Comparison of ENCODE assay signal across 8 mouse cellular contexts in genomic region chr8:122611295-122612133, GRCm38 (mm10). TPM values are rescaled to one million over a fixed set of nuclear protein-coding genes. Genes with fewer than 3 reads are reported as not detected.
DNase-seq lines count a peak whose midpoint lies in the region; ATAC-seq and TF ChIP-seq lines count a peak whose summit lies in the region.

Galns (minus strand) TSS chr8:122611463.
Trappc2l (plus strand) TSS chr8:122611640.

- DNase-seq in G1E (ENCODE audit: low spot score): peak; percentile 86
- DNase-seq in cerebellum, adult 18-20 months: peak; percentile 96 to 98
- peak; percentile 94 to 96 for DNase-seq in heart, postnatal 36 days
- DNase-seq in layer of hippocampus, adult 2 months (ENCODE audit: low spot score in 2 of 2): peak; percentile 92 to 96
- DNase-seq in lung, embryonic 14.5 days: peak; percentile 100
- peak; percentile 96 for DNase-seq in thymus, adult 2 months

- WGBS in forebrain, embryonic 16.5 days: under 1% methylated on average over 46 of the region's 57 CpGs
- under 1% methylated on average over 57 of the region's 57 CpGs for WGBS in lung, embryonic 14.5 days
- WGBS in olfactory bulb, adult 2 months: under 1% methylated on average over 57 of the region's 57 CpGs
- WGBS in thymus, adult 2 months: under 1% methylated on average over 57 of the region's 57 CpGs

- intact Hi-C loops in heart, postnatal 36 days (cut with DNase I): loop anchor here (2.0 kb wide), 1 partner anchor 37 kb away; no protein-coding TSS in a partner anchor

- H3K27ac ChIP-seq in forebrain, embryonic 16.5 days (ENCODE audit: low read length): peak within 1 kb of the TSS; percentile 83
- H3K27ac ChIP-seq in layer of hippocampus, adult 2 months: peak within 1 kb of the TSS; percentile 96
- H3K27ac ChIP-seq in lung, embryonic 14.5 days (ENCODE audit: low read depth): peak within 1 kb of the TSS; percentile 77; the same call in 1 of the 2 replicates
- peak within 1 kb of the TSS; percentile 26 for H3K27ac ChIP-seq in olfactory bulb, adult 2 months (ENCODE audit: insufficient read depth, low read depth, low read length)
- peak within 1 kb of the TSS; percentile 66; the same call in 1 of the 2 replicates for H3K27ac ChIP-seq in thymus, adult 2 months (ENCODE audit: control insufficient read depth, insufficient read depth, low read length)

- peaks cover 20% of the 10 kb centered on the region for H3K4me1 ChIP-seq in G1E (ENCODE audit: insufficient read depth, low read depth, low read length)
- H3K4me1 ChIP-seq in forebrain, embryonic 16.5 days (replicated peaks; ENCODE audit: control insufficient read depth, insufficient read depth, low read length): peaks cover 16% of the 10 kb centered on the region
- H3K4me1 ChIP-seq in lung, embryonic 14.5 days (ENCODE audit: insufficient read depth): peaks cover 8% of the 10 kb centered on the region; the same call in 1 of the 2 replicates
- H3K4me1 ChIP-seq in olfactory bulb, adult 2 months (ENCODE audit: control insufficient read depth, insufficient read depth, low read length): peaks cover 11% of the 10 kb centered on the region; the same call in 1 of the 2 replicates
- H3K4me1 ChIP-seq in thymus, adult 2 months (replicated peaks; ENCODE audit: control insufficient read depth, insufficient read depth, low read length): peaks cover 2% of the 10 kb centered on the region; the same call in 1 of the 2 replicates

- H3K9me3 ChIP-seq in G1E (replicated peaks): no peaks in the 10 kb centered on the region
- H3K9me3 ChIP-seq in forebrain, embryonic 16.5 days (ENCODE audit: control insufficient read depth, low read length): no peaks in the 10 kb centered on the region
- H3K9me3 ChIP-seq in lung, embryonic 14.5 days (ENCODE audit: low read depth, low read length): no peaks in the 10 kb centered on the region

- peaks cover 39% of the 10 kb centered on the region for H3K36me3 ChIP-seq in G1E (replicated peaks)
- H3K36me3 ChIP-seq in forebrain, embryonic 16.5 days (ENCODE audit: control insufficient read depth, insufficient read depth): no peaks in the 10 kb centered on the region
- peaks cover 9% of the 10 kb centered on the region; the same call in 1 of the 2 replicates for H3K36me3 ChIP-seq in lung, embryonic 14.5 days (ENCODE audit: insufficient read depth)
- no peaks in the 10 kb centered on the region for H3K36me3 ChIP-seq in thymus, adult 2 months (ENCODE audit: control insufficient read depth, insufficient read depth, low read length)

- H3K27me3 ChIP-seq in G1E (ENCODE audit: insufficient read depth, low read length): peaks cover 6% of the 10 kb centered on the region; the same call in 1 of the 2 replicates
- H3K27me3 ChIP-seq in forebrain, embryonic 16.5 days (replicated peaks; ENCODE audit: control insufficient read depth, insufficient read depth, low read length): no peaks in the 10 kb centered on the region
- no peaks in the 10 kb centered on the region for H3K27me3 ChIP-seq in lung, embryonic 14.5 days (ENCODE audit: insufficient read depth, low read length)
- H3K27me3 ChIP-seq in thymus, adult 2 months (ENCODE audit: control insufficient read depth, insufficient read depth, low read length): no peaks in the 10 kb centered on the region

- peak within 1 kb of the TSS; percentile 79 for H3K9ac ChIP-seq in forebrain, embryonic 16.5 days (replicated peaks; ENCODE audit: low read depth, low read length)
- H3K9ac ChIP-seq in lung, embryonic 14.5 days: peak within 1 kb of the TSS; percentile 75

- TF ChIP-seq POLR2A in olfactory bulb, adult 2 months (IDR thresholded peaks at IDR 0.05; ENCODE audit: insufficient read depth, low read depth, low read length): 0 out of 2 replicates have a peak, but pooled peaks have one; percentile 38
- peak; percentile 72; the same call in 1 of the 2 replicates for TF ChIP-seq POLR2A in thymus, adult 2 months (IDR thresholded peaks at IDR 0.05; ENCODE audit: control insufficient read depth, extremely low read depth, insufficient read depth, low read length, poor library complexity)

- peak within 1 kb of the TSS; percentile 86 for H3K4me3 ChIP-seq in G1E (ENCODE audit: low read depth, low read length)
- peak within 1 kb of the TSS; percentile 62 for H3K4me3 ChIP-seq in forebrain, embryonic 16.5 days (replicated peaks; ENCODE audit: low read length)
- H3K4me3 ChIP-seq in layer of hippocampus, adult 2 months: peak within 1 kb of the TSS; percentile 79
- peak within 1 kb of the TSS; percentile 71 for H3K4me3 ChIP-seq in lung, embryonic 14.5 days (ENCODE audit: low read depth, low read length)
- peak within 1 kb of the TSS; percentile 74 for H3K4me3 ChIP-seq in olfactory bulb, adult 2 months (ENCODE audit: insufficient read depth, low read depth, low read length)
- peak within 1 kb of the TSS; percentile 76 for H3K4me3 ChIP-seq in thymus, adult 2 months (ENCODE audit: control insufficient read depth, insufficient read depth, low read length)

- H3K4me2 ChIP-seq in forebrain, embryonic 16.5 days (ENCODE audit: low read length): peak within 1 kb of the TSS; percentile 93
- H3K4me2 ChIP-seq in lung, embryonic 14.5 days: peak within 1 kb of the TSS; percentile 85

- no peak for TF ChIP-seq CTCF in G1E (IDR thresholded peaks at IDR 0.05; ENCODE audit: low read depth, low read length)
- peak; percentile 68 for TF ChIP-seq CTCF in layer of hippocampus, adult 2 months (conservative IDR thresholded peaks at IDR 0.05)
- peak; percentile 69 for TF ChIP-seq CTCF in lung, embryonic 14.5 days (IDR thresholded peaks at IDR 0.05; ENCODE audit: low read depth)
- TF ChIP-seq CTCF in olfactory bulb, adult 2 months (IDR thresholded peaks at IDR 0.05; ENCODE audit: insufficient read depth, low read depth, low read length): 0 out of 2 replicates have a peak, but pooled peaks have one; percentile 28
- peak; percentile 68; the same call in 1 of the 2 replicates for TF ChIP-seq CTCF in thymus, adult 2 months (IDR thresholded peaks at IDR 0.05; ENCODE audit: borderline replicate concordance, control insufficient read depth, extremely low read depth, insufficient read depth, low read length, poor library complexity)

- ATAC-seq in G1E (ENCODE audit: extremely low read depth, insufficient number of reproducible peaks, low FRiP score, poor library complexity, severe bottlenecking): peak; percentile 99
- ATAC-seq in forebrain, embryonic 16.5 days: peak; percentile 98
- ATAC-seq in lung, embryonic 14.5 days (ENCODE audit: insufficient read depth): peak; percentile 95

RNA-seq across cellular contexts. Expression of gene Galns, which starts in this region (rescaled TPM):
- 5.0 and 6.0 TPM in 2 replicates for total RNA-seq in G1E (2014; fragmentation: Nextera tagmentation)
- total RNA-seq in G1E (2017): 7.6 and 7.9 TPM in 2 replicates
- 2.9 and 3.0 TPM in 2 replicates for polyA plus RNA-seq in G1E (2012)
- polyA plus RNA-seq in forebrain, embryonic 16.5 days (2015; fragmentation: Nextera tagmentation; extraction: Ambion mirVana): 3.8 and 4.6 TPM in 2 replicates
- total RNA-seq in heart, postnatal 36 days (2021): 1 to 10 TPM; 3.1 to 3.5 TPM
- 10 to 100 TPM; 11.8 to 13.9 TPM for total RNA-seq in layer of hippocampus, adult 2 months (2021)
- polyA plus RNA-seq in lung, embryonic 14.5 days (2014; fragmentation: Nextera tagmentation; extraction: Ambion mirVana): 11.7 and 12.5 TPM in 2 replicates
- not detected in 2 replicates for polyA plus RNA-seq in olfactory bulb, adult 2 months (2012; ENCODE audit: insufficient read depth, insufficient read length, low replicate concordance, missing spikeins)
- 15.6 and 19.2 TPM in 2 replicates for polyA plus RNA-seq in thymus, adult 2 months (2012; rRNA removed)

RNA-seq across cellular contexts. Expression of gene Trappc2l, which starts in this region (rescaled TPM):
- 19.5 and 31.8 TPM in 2 replicates for total RNA-seq in G1E (2014; fragmentation: Nextera tagmentation)
- total RNA-seq in G1E (2017): 32.2 and 40.4 TPM in 2 replicates
- 0.43 and 0.75 TPM in 2 replicates for polyA plus RNA-seq in G1E (2012)
- polyA plus RNA-seq in forebrain, embryonic 16.5 days (2015; fragmentation: Nextera tagmentation; extraction: Ambion mirVana): 72.0 and 92.6 TPM in 2 replicates
- 10 to 100 TPM; 65.8 to 67.9 TPM for total RNA-seq in heart, postnatal 36 days (2021)
- total RNA-seq in layer of hippocampus, adult 2 months (2021): 10 to 100 TPM; 77.3 to 88.6 TPM
- 49.7 and 57.2 TPM in 2 replicates for polyA plus RNA-seq in lung, embryonic 14.5 days (2014; fragmentation: Nextera tagmentation; extraction: Ambion mirVana)
- not detected in 2 replicates for polyA plus RNA-seq in olfactory bulb, adult 2 months (2012; ENCODE audit: insufficient read depth, insufficient read length, low replicate concordance, missing spikeins)
- 104 and 133 TPM in 2 replicates for polyA plus RNA-seq in thymus, adult 2 months (2012; rRNA removed)

Comparison
In these comparisons a context has a peak if more than half of its experiments do, and no peak if none do; other contexts are left out.
1. Peak in every context shown above with its lines: DNase-seq, ATAC-seq, H3K4me3 ChIP-seq and H3K27ac ChIP-seq.
2. RNA of gene Trappc2l (polyA plus RNA-seq): 104 to 133 TPM in thymus, adult 2 months, 72.0 to 92.6 TPM in forebrain, embryonic 16.5 days, not detected in olfactory bulb, adult 2 months and 49.7 to 57.2 TPM in lung, embryonic 14.5 days; 0.43 to 0.75 TPM in G1E; every median in the first group is over 10 times any median in the second.
3. H3K27ac ChIP-seq: peak in every context shown above with its lines; median percentile 96 in layer of hippocampus, adult 2 months; 83 in forebrain, embryonic 16.5 days; 77 in lung, embryonic 14.5 days; 66 in thymus, adult 2 months; 26 in olfactory bulb, adult 2 months.